Mouse (Mus musculus): ENCODE measurements at regions not wholly inside any gene's neighbourhood (a gene's known extent, or its start where the extent isn't known, plus 50 kb on each side); places are given as distances from the start of the nearest gene placed in this dataset.
A peak's percentile ranks its signal among the peaks of the same experiment; 100 is the strongest.

DNA sequence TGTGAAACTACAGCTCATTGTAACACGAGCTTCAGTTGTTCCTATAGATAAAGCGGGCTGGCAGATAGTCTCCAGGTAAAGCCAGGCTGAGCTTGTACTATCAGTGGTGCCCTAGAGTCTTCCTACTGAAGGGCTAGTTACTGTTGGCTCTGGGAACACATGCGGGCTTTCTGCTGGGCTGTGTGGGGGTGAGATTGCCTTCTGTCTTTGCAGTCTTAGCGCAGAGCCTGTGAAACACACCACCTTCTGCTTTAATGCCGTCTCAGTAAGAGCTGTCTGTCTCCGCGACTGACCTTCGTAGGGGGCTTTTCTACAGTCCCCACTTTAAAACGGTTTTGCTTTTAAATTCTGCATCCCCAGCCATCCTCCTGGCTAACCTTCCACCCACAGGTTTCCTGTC lies 76.7 kb downstream of the Trim29 start:
- DNase-seq (ENCODE audit: low spot score in 2 of 2): no peak

DNA sequence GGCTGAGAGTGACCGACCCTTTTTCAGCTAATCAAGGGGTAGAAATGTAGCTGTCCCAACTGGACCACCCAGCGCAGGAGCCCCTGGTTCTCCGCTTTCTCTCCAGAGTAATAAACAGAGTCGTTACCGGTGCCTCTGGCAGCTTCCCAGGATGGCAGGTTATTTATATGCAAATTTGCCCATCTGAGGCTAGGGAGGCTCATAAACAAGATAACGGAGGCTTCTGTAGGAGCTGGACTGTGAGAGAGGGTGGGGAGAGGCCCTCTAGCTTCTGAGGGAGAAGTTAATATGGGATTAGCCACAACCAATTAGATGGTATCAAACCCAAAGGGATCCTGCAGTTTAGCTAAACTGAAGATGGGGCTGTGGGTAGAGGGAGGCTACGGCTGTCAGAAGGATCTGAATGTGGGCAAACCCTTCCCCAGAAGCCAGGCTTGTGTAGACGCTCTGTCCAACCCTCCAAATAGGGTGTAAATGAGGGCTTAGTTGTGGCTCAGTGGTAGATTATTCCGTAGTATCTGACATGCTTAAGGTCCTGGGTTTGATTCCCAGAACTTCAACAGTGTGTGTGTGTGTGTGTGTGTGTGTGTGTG lies 78.9 kb downstream of the Trim29 start:
- DNase-seq (ENCODE audit: low spot score in 2 of 2): no peak

DNA sequence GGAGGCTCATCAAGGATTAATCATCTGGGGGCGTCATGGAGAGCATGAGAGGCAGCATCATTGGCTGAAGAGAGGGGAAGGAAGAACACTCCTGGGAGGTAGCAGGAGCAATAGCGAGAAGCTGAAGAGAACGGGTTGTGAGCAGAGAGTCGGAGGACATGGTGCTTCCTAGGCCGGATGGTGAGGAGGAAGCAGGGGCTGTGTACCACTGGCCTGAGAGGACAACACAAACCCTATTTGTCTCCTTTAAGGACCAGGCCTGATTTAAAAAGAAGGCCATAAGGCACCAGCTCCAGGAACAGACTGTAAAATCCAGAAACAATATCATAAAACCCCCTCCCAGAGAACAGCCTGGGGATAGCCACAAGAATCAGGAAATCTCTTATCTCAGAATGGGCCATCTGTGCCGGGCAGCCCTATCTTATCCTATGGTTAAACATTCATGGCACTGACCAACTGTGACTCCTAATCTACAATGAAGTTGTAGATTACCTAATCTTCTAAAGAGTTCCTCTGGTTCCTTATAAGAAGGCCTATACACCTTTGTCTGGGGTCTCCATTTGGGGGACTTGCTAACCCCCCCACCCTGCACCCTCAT lies 81.9 kb downstream of the Trim29 start:
- no peak for DNase-seq (ENCODE audit: low spot score in 2 of 2)

DNA sequence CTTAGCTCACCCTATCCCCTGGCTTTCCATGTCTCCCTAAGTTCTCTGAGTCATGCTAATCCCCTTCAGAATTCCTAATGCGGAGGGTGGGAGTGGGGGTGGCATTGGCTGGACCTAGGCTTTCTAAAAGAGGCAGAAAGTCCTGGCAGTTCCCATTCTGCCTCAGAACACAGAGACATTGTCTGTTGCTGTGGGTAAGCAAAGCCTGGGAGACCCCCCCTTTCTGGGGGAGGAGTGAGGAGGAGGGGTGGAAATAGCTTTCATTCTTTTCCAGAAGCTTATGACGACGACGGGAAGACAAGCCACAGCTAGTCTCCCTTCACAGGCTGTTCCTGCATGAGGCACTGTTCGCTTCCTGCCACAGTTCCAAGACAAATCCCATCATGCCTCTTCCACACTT lies 83.6 kb downstream of the Trim29 start:
- DNase-seq (ENCODE audit: low spot score in 2 of 2): peak in 1 of 2 experiments; percentile 12

DNA sequence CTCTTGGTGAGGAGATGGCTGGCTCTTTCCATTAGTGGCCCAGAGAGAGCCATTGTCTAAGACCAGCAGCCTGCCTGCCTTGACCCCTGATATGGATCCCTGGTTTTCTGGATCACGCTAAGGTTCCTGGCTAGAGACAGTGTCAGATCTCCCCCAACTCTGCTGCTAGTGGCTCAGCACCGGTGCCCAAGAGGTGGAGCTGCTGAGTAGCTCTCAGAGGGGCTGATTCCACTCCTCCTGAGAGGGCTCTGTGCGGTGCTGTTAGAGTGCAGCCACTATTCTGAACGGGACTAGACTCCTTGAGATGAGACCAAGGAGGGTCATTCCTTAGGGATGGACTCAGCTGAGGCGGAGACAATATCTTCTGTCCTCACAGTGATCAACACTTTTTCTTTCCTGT lies 84.6 kb downstream of the Trim29 start:
- DNase-seq (ENCODE audit: low spot score in 2 of 2): no peak

DNA sequence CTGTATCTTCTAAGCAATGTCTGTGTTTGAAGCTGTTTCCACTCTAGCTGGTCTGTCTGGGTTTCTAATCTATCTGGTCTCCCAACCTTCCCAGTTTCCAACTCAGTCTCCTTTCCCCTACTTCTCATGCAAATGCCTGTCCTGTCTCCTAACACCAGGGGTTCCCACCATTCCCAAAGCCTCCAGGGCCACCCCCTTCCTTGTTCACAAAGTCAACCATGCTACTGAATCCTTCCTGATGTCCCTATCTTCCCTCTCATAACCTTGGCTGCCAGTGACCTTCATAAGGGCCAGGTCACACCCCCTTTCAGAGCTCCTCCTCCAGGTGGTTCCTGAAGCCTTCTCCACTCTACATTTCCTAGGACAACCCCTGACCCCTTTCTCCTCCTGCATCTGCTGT lies 85.9 kb downstream of the Trim29 start:
- no peak for DNase-seq (ENCODE audit: low spot score in 2 of 2)

DNA sequence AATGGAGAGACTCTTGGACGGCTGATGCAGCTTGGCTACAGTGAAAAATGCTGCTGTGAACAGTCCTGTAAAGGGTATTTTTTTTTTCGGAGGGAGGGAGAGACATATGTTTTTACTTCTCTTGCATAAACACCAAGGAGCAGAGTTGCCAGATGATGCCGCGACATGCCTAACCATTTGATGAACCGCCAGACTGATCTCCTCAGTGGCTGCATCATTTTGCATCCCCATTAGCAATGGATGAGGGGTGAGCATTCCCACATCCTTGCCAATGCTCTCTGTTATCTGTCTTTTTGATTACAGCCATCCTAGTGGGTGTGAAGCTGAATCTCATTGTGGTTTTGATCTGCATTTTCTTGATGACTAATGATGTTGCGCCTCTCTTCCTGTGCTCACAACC lies 97.8 kb downstream of the Trim29 start:
- no peak for DNase-seq (ENCODE audit: low spot score in 2 of 2)

DNA sequence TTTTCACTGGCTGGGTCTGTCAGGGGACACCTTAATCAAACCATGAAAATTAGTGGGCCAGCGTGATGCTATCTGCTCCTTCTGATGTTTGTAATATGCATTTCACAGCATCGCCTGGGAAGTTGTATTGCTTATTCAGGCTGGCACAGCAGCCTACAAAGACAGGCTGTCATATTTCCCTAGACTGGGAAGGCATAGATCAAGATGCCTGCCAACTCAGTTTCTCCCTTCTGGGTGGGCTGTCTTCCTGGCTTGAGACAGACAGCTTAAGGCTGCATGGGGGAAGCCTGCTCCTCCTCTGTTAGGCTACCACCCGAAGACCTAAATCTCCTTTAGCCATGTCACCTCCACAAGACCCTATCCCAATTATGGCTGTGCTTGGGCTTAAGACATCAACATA lies 101.8 kb downstream of the Trim29 start:
- DNase-seq (ENCODE audit: low spot score in 2 of 2): no peak

DNA sequence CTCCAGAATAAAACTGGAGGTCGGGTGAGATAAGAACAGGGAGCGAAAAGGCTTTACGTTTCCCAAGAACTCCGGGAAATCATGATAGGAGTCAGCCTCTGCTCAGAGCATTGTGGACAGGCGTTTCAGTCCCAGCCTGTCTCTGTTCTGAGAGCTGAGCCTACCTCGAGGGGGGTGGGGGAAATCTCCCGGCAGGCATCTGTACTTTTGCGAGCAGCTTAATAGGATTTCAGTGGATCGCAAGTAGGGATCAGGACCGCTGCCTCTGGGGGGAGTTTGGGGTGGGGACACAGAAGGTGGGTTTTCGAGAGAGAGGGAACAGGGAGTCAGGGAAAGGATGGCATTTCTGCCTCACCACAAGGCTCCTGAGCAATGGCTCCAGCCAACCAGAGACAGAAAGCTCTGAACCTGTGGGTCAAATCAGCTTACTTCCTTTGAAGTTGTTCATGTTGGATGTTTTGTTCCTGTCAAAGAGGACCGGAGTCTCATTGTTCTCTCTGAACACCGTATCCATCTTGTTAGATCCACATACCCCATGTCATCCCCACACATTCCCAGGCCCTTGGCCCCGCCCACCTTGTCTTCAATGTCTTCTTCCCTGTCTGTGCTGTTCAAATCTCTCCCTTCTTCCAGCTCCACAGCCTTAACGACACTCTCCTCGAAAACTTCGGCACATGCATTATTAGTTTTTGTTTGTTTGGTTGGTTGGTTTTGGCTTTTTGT lies 109.5 kb downstream of the Trim29 start:
- no peak for DNase-seq (ENCODE audit: low spot score in 2 of 2)

DNA sequence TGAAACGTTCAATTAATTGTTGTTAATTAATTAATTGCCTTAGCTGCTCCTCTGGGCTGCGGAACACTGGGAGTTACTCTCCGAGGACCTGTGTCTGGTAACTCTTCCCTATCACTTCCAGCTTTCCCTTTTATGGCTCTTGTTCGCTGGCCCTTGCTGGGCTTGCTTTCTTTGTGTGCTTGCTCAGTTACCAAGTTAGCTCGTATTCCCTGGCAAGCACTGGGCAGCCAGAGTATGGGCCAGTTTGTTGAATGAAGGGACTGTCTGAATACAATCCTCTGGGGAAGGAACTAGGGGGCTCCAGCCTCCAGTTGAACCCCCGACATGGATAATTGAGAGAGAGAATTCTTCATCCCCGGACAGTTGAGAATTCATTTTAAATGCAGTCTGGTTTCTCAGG lies 116.4 kb downstream of the Trim29 start:
- no peak for DNase-seq (ENCODE audit: low spot score in 2 of 2)

DNA sequence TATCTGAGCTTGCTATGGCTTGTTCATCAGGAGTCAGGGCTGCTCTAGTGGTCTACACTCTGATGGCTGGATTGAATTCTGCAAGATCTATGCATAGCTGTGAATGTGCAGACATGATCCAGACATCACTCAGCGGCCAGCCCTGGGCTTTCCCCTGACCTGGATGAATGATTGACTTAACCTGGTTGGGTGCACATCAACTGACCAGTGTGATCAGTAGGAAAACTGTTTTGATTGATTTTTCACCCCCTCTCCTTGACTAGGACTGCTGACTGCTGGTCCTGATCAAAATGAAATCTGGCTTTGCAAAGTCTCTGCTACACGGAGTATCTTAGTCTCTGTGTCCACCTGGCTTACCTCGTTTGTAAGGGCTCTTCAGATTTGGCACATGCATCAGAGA lies 123.3 kb downstream of the Trim29 start:
- no peak for DNase-seq (ENCODE audit: low spot score in 2 of 2)

DNA sequence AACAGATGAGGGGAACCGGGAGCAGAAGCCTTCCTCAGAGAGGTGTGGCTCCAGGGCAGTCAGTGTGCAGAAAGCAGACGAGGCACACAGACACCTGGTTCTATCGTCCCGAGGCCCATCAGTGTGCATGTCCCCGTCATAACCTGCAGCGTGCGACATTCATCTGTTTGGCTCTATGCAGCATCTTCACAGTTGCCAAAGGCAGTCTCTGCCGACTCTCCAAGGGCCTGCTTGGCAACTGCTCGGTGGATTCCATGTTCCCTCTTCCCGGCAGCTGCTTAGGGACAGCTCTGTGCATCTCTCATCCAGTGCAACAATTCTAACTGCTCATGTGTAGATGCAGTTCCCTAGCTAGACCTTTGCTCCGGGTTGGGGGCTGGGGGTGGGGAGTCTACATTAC lies 127.8 kb downstream of the Trim29 start:
- no peak for DNase-seq (ENCODE audit: low spot score in 2 of 2)

DNA sequence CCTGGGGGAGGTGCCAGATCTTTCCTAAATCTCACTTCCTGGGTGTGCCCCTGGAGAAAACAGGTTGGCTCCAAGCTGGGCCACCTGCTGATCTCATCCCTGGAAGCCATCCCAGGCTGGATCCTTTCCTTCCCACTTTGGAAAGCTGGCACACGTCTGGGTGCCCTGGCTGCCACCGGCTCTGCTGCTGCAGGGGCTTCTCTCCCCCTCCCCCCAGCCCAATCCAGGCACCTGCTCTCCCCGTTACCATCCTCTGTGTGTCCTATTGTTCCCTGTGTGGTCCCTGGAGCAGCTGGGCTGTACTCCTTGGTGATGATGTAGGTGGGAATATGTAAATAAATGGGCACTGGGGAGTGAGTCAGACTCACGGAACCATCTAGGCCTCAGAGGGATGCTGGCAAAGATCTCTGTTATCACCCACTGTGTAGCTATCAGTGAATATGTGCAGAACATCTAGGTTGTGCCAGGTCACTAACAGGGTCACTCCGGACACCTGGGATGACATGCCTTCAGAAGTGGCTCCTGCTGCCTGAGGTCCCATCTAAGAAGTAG lies 130.4 kb downstream of the Trim29 start:
- DNase-seq (ENCODE audit: low spot score in 2 of 2): peak in 1 of 2 experiments; percentile 30

DNA sequence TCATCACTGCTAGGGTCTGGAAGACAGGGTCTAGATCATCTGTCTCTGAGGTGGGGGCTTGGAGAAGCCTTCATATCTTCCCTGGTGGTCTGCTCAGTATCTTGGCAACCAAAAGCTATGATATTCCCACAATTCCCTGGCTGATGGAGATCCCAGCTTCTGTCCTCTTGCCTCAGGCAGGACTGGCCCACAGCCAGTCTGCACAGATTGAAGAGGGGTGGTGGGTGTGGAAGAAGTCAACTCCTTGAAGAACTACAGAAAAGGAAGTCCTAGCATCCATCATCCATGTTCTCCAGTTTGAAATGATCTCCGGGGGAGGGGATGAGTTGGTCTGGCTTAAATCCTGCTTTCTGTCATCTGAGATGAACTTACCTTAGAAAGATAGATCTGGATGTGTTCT lies 134.8 kb downstream of the Trim29 start:
- DNase-seq (ENCODE audit: low spot score in 2 of 2): no peak

DNA sequence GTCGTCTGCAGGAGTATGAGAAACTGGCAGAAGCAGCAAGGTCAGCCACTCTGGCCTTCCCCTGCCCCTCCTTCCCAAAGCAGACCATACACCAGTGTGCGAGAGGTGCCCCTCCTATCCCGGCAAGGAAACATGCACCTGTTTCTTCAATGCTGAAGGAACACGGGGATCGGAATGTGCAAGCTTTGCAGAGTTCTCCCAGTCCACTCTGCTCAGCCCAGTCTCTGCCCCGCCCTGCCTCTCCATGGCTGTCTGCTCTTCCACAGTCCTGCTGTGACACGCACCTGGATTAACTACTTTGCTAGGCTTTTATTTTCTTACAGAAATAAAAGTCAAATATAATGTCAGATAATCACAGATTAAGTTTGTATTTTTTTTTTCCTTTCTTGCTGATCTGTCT lies 136.7 kb downstream of the Trim29 start:
- no peak for DNase-seq (ENCODE audit: low spot score in 2 of 2)

DNA sequence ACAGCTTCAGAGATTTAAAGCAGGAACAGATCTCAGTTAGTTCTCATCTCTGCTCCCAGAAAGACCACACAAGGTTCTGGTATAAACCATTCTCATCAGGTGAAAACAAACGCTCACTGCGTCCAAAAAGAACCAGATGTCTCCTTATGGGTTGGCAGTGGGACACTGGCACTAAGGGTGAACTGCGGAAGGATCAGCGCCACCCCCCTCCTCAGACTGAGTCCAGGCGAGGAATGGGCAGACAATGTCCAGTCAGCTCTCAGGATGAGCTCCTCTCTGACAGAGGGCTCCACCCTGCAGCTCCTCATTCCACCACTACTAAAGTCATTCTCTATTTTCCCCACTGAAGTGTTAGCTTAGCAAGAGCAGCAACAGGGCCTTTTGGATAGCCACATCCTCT lies 138.3 kb downstream of the Trim29 start:
- DNase-seq (ENCODE audit: low spot score in 2 of 2): no peak

DNA sequence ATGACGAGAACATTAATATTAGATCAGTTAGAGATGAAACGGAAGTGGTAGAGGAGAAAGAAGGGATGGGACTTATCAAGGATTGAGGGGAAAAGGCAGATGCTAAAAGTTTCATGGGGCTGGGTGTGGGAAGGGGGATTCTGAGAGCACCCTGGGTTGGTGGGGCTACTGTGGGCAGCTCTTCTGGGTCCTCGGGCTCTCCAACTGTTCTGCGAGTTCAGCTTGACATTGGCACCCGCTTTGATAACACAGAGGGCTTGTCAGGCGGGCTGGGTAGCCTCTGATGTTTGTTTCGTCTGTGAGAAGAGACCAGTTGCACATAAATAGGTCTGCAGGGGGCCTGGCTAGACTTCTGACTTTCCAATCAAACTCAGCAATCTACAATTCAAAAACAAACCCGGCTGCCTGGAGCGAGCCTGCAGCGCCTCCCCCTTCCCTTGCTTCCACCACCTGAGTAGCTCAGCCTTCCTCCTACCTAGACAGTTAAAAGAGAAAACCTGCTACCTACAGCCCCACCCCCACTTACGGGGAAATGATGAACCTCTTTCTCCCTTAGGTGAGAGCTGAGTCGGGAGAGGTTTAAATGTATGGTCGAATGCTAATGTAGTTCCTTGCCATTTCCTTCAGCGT lies 143.4 kb downstream of the Trim29 start:
- no peak for DNase-seq (ENCODE audit: low spot score in 2 of 2)

DNA sequence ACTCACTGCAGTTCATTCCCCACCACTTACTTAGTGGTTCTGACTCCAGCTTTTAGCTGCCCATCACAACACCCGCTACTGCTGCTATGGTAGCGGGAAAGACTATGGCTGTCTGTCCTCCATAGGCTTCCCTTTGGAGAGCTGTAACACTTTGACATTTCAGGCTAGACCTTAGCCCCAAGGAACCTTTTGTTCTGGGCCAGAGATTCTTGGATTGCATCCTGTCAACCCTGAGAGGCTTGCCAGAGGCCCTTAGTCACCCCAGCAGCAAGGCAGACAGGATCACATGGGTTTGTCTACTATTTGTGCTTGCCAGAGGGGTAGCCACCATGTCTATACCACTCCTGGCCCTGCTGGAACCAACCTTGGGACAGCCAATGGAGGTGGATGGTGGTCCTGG lies 147.1 kb downstream of the Trim29 start:
- DNase-seq (ENCODE audit: low spot score in 2 of 2): no peak

DNA sequence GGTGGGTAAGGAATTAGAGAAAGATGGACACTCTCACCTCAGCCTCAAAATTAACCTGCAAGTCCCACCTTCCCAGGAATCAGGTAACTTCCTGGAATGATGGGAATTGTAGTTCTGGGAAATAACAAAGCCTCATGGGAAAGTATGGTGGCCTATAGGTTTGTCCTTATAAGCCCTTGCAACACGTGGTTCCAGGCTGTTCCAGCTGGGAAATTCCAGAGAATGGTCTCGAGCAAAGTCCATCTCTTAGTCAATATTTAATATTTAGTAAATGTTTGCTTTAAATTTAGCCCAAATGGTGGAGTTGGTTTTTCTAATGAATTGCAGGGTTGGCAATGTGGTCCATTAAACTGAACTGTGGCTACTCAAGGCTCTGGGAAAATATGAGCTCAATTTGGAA lies 150.5 kb downstream of the Trim29 start:
- DNase-seq (ENCODE audit: low spot score in 2 of 2): no peak

DNA sequence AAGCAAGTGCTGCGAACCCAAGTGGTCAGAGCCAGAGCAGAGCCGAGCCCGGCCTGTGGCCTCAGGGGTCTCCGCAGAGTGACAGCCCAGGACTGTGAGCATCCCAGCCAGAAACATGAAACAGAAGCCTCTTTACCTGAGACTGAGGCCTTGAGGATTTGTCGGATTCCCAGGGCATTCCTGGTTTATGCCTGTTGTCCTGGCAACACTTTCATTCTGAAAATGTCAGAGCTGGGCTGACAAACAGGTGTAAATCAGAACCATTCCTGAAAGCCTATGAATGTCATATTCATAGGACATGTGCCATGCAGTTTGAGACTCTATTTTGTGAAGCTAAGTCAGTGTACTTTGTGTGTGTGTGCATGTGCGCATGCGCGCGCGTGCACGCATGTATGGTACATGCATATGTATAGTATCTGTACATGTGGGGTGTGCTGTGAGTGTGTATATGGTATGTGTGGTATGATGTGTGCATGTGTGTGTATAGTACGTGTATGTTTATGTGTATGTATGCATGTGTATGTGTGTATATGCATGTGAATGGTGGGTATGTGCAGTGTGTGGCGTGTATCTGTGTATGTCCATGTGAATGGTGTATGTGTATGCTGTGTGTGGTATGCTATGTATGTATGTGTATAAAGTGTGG lies 152.9 kb downstream of the Trim29 start:
- DNase-seq (ENCODE audit: low spot score in 2 of 2): no peak

DNA sequence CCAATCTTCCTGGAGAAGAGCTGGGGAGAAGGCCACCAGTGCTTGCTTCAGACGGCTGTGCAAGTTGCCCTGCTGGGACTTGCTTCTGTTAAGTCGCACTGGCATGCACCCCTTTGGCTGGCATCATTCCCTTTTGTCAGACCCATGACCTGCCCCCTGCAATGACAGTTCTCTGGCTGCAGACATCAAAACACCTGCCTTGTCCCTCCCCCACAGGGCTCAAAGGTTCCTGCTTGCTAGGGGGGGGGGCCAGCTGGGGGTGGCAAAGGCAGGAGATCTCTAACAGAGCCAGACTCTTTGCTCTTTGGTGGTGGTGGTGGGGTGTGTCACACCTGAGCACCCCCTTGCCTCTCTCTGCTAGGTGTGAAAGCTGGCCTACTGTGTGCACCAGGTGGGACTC lies 154.5 kb downstream of the Trim29 start:
- DNase-seq (ENCODE audit: low spot score in 2 of 2): no peak
